Mouse (Mus musculus) monocyte, adult 2 months (primary cell): Measurements from ENCODE around the gene Igf1r.

Experiments
- DNase-seq, 2 experiments: peaks; one replicate each; pipeline ENCODE4 v3.0.0; 2022; ENCODE audit warnings: low spot score in 2 of 2, low read depth in 1 of 2

Igf1r gene

GRCm38 (mm10) chr7:67952777-67953700 is at the start of gene Igf1r:
Gene Igf1r (plus strand): TSS chr7:67952827.
- DNase-seq: peak in 1 of 2 experiments; percentile 44

- DNase-seq: no peak
These were observed 46.3 kb upstream of the Igf1r start for GRCm38 (mm10) chr7:67906358-67906757.

DNA sequence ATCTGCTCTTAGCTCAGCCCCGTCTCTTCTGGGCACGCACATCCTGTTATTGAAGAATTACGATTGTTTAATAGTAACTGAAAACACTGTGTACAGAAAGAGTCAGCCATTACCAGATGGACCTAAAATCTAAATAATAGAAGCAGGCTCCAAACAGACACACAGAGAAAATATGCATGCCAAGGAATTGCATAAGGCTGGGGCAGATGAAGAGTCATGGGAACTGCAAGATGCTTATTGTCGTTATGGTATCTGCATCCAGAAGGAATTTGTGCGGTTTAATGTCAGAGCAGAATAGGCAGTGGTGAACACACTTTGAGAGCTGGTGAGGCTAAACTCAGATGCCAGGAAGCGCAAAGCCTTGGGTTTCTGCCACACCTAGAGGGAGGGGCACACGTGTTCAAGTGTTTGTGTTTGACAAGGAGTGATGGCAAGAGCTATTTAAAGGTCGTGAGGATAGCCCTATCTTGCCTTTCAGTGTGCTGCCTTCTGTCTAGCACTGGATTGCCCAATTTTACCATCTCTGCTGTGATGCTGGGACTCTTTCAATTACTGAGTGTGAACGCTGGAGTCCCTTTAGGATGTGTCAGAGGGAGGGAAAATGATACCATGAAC is 44.7 kb upstream of the Igf1r start:
- no peak for DNase-seq

DNA sequence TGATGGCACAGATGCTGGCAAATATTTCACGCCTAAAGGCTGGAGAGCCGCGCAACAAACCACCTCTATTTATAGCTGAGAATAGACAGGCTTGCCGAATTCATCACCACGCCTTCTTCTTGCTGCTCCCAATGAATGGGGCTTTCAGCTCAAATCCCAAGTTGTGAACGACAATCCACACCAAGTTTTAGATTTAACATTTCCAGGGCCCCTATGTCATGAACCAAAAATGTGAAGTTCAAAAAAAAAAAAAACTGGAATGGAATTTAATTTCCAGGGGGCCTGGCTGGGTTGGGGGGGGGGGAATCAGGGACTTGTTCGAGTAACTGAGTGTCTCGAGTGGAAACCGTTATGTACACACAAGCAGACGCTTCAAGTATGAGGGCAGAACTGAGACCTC is 42.1 kb upstream of the Igf1r start:
- DNase-seq: no peak

- DNase-seq: no peak
These were observed 41.7 kb upstream of the Igf1r start for GRCm38 (mm10) chr7:67910947-67911346.

DNA sequence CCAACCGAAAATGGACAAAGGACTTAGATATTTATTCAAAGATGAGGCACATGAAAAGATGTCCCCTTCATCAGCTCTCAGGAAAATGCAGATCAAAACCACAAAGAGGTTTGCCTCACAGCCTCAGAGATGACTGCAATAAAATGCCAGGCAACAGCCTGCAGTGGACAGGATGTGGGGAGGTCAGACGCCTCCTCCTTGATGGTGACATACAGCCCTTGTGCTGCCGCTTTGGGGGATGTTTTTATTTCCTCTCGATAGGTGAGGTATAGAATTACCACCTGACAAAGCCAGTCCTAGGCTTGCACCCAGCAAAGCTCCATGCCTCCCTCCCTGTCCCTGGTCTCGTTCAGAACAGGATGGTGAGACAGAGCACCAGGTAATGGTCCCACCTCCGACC is 40.8 kb upstream of the Igf1r start:
- no peak for DNase-seq

GRCm38 (mm10) chr7:67916960-67917359 is 35.7 kb upstream of the Igf1r start:
- no peak for DNase-seq

GRCm38 (mm10) chr7:67917753-67918152 is 34.9 kb upstream of the Igf1r start:
- no peak for DNase-seq

- DNase-seq: no peak
These were observed 33.2 kb upstream of the Igf1r start for GRCm38 (mm10) chr7:67919467-67919866.

DNA sequence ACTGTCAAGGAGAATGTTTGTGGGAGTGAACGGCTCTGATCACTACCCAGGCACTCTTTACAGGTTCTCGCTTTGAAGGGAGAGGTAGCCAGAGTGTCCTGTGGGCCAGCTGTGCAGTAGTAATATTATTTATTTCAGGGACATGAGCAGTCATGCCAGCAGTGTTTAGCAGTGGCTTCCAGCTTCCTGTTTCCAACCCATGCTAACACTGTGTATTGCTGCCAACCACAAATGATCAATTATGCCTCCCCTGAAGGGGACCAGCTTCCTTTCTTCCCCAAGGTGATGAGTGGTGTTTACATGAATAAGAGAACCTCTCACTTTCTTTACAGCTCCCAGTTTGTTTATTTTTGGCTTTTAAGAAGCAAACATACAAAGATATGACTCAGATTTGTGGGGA is 28.4 kb upstream of the Igf1r start:
- DNase-seq: no peak

- no peak for DNase-seq
These were observed 22.5 kb upstream of the Igf1r start for GRCm38 (mm10) chr7:67930132-67930531.

DNA sequence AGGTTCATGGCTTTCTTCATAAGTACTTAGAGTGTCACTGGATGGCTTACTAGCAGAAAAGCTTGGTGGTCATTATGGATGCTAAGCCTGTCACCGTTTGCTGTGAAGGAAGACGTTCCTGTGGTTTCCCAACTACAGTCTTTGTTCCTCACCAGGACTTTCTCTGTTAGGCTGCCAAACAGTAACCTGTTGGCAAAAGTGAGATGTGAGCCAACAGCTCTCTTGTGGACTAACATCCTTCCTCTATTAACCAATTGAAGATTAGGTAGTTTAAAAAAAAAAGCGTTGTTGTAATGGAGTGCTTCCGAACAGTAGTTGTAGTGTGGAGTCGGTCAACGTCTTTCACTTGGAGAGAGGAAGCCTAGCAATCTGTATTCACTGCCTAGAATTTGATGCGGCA is 15.8 kb upstream of the Igf1r start:
- no peak for DNase-seq

- DNase-seq: no peak
These were observed 8.8 kb upstream of the Igf1r start for GRCm38 (mm10) chr7:67943805-67944204.

DNA sequence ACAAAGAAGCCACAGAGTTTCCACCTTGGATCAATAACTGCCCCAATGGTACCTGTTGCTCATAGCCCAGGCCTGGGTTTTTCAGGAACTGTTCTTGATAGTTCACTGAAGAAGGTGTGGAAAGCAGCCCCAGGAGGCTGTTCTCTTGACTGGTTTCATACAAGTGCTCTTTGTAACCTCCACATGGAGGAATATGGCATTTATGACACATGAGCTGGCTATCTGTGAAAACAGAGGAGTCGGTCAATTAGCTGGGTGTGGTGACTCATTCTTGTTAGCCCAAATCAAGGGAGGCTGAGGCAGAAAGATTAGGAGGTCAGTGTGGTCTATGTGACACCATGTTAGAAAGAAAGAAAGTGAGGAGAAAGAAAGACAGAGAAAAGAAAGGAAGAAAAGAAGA is 5.7 kb upstream of the Igf1r start:
- no peak for DNase-seq

GRCm38 (mm10) chr7:67950346-67950814 is 2.2 kb upstream of the Igf1r start:
- no peak for DNase-seq

DNA sequence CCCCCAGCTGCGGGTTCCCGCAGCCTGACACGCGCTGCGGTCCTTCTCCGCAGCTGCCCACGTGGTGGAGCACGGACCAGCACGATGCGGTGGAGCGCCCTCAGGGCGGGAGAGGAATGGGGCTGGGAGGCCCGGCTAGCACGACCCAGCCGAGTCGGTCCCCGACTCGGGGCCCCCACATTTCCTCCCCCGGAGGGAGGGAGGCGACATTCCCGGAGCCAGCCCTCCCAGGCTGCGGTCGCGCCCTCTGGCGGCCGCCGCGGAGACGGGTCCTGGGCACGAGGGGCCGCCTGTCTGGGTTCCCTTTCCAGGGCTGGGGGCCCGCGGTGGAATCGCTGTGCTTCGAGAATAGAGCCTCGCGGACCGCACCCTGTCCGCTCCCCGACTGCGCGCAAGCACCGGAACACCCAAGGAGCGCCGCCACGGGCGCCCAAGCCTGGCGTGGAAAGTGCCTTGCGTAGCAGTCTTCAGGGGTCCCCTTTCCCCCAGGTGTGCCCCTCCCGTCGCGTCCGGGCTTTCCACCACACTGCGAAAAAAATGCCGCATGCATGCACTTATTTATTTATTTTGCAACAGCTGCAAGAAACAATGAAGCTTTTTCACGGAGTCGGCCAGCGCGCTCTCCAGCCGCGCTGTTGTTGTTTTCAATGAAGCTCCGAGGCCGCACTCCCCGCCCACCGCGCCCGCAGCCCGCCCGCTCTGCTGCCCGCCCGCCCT is 1.7 kb upstream of the Igf1r start:
- peak in 1 of 2 experiments; percentile 48 for DNase-seq

- peak in 1 of 2 experiments; percentile 82 for DNase-seq
These were observed 1.0 kb upstream of the Igf1r start for GRCm38 (mm10) chr7:67951532-67952035.

GRCm38 (mm10) chr7:67952036-67952681 is 468 bp upstream of the Igf1r start:
- peak in 1 of 2 experiments; percentile 35 for DNase-seq

GRCm38 (mm10) chr7:67953764-67954242 is 1.2 kb downstream of the Igf1r start:
- DNase-seq: no peak

GRCm38 (mm10) chr7:67954591-67955185 is 2.1 kb downstream of the Igf1r start:
- no peak for DNase-seq
